Comparison of ENCODE assay signal across 26 mouse cellular contexts in genomic region chr19:25006686-25007085, GRCm38 (mm10). TPM values are rescaled to one million over a fixed set of nuclear protein-coding genes. Genes with fewer than 3 reads are reported as not detected.
DNase-seq lines count a peak whose midpoint lies in the region; ATAC-seq and TF ChIP-seq lines count a peak whose summit lies in the region.
"Had no signal": no experiment of that assay in that cellular context is flagged by ENCODE, and none has a peak within 500 bp of the region (broad histone marks: within the 10 kb centered on the region; RNA-seq: fewer than 3 reads in every experiment).

No protein-coding gene starts in this region.

- no peak for TF ChIP-seq EP300 in lung, postnatal 0 days (IDR thresholded peaks at IDR 0.05)

- H3K27ac ChIP-seq in lung, postnatal 0 days (ENCODE audit: low read length), result no peak overlapping the region
- H3K27ac ChIP-seq: embryonic facial prominence, embryonic 10.5 days; embryonic facial prominence, embryonic 13.5 days; forebrain, embryonic 10.5 days; forebrain, embryonic 13.5 days; gastrocnemius, adult 2 months; hindbrain, embryonic 12.5 days; hindbrain, embryonic 15.5 days had no signal

- WGBS in lung, postnatal 0 days, result 82% methylated on average over 1 of the region's 1 CpGs

- DNase-seq in lung, postnatal 0 days (ENCODE audit: low spot score), result peak; percentile 7
- DNase-seq in lung, postnatal 14 days, result no peak
- no peak for DNase-seq in left cerebral cortex, adult 8-10 months (ENCODE audit: low spot score in 2 of 2)
- DNase-seq: adrenal gland, postnatal 10 days; adrenal gland, postnatal 36 days; cerebellum, adult 11 months; cerebellum, adult 2 months; cerebellum, adult 9-11 months; cerebellum, postnatal 25 days; embryo, embryonic 11 days; gastrocnemius, adult 2 months; gastrocnemius, postnatal 14 days had no signal

- no peaks in the 10 kb centered on the region for H3K4me1 ChIP-seq in lung, postnatal 0 days (ENCODE audit: insufficient read depth, low read depth, low read length)
- H3K4me1 ChIP-seq: embryonic facial prominence, embryonic 10.5 days; forebrain, embryonic 10.5 days; hindbrain, embryonic 12.5 days had no signal

- no peaks in the 10 kb centered on the region for H3K9me3 ChIP-seq in lung, postnatal 0 days (ENCODE audit: low read length)
- H3K9me3 ChIP-seq: embryonic facial prominence, embryonic 10.5 days; embryonic facial prominence, embryonic 13.5 days; forebrain, embryonic 10.5 days; forebrain, embryonic 13.5 days; G1E; hindbrain, embryonic 12.5 days; hindbrain, embryonic 15.5 days had no signal

- no peak overlapping the region for H3K4me2 ChIP-seq in lung, postnatal 0 days (replicated peaks; ENCODE audit: low read depth, low read length)
- H3K4me2 ChIP-seq: embryonic facial prominence, embryonic 13.5 days; forebrain, embryonic 13.5 days; heart, embryonic 11.5 days; hindbrain, embryonic 12.5 days; hindbrain, embryonic 15.5 days had no signal

- no peaks in the 10 kb centered on the region for H3K36me3 ChIP-seq in lung, postnatal 0 days (ENCODE audit: insufficient read depth, low read length)
- H3K36me3 ChIP-seq: embryonic facial prominence, embryonic 10.5 days; embryonic facial prominence, embryonic 13.5 days; forebrain, embryonic 10.5 days; G1E; hindbrain, embryonic 12.5 days; hindbrain, embryonic 15.5 days had no signal

- no peak overlapping the region for H3K9ac ChIP-seq in lung, postnatal 0 days (replicated peaks; ENCODE audit: low read depth)
- H3K9ac ChIP-seq: embryonic facial prominence, embryonic 13.5 days; forebrain, embryonic 13.5 days; hindbrain, embryonic 12.5 days; hindbrain, embryonic 15.5 days had no signal

- ATAC-seq in lung, postnatal 0 days, result no peak
- peak; percentile 36 for ATAC-seq in granulocyte monocyte progenitor cell, adult 5-6 weeks (replicated peaks; ENCODE audit: poor library complexity, severe bottlenecking)
- ATAC-seq in monocyte, adult 5-6 weeks (replicated peaks; ENCODE audit: insufficient number of reproducible peaks, low FRiP score, low TSS enrichment, poor library complexity, severe bottlenecking), result peak; percentile 49; the same call in 1 of the 2 replicates
- ATAC-seq in erythroblast, adult 5-6 weeks (replicated peaks; ENCODE audit: low FRiP score, poor library complexity, severe bottlenecking), result no peak
- ATAC-seq: forebrain, embryonic 13.5 days; forebrain, embryonic 16.5 days; intestine, postnatal 0 days; Patski had no signal

- no peak for TF ChIP-seq CTCF in lung, postnatal 0 days (IDR thresholded peaks at IDR 0.05)

- H3K4me3 ChIP-seq in lung, postnatal 0 days (ENCODE audit: low read depth, low read length), result no peak overlapping the region
- H3K4me3 ChIP-seq: embryonic facial prominence, embryonic 10.5 days; embryonic facial prominence, embryonic 13.5 days; forebrain, embryonic 10.5 days; forebrain, embryonic 13.5 days; gastrocnemius, adult 2 months; hindbrain, embryonic 12.5 days; hindbrain, embryonic 15.5 days had no signal

- H3K27me3 ChIP-seq in lung, postnatal 0 days (replicated peaks; ENCODE audit: insufficient read depth, low read length), result no peaks in the 10 kb centered on the region; the same call in 1 of the 2 replicates

RNA-seq across cellular contexts. Expression of gene Dock8, which starts 7.4 kb away (rescaled TPM):
- 8.1 and 9.7 TPM in 2 replicates for polyA plus RNA-seq in lung, postnatal 0 days (2015; fragmentation: Nextera tagmentation; extraction: Ambion mirVana)
- total RNA-seq in granulocyte monocyte progenitor cell, adult 5-6 weeks (2014; fragmentation: Nextera tagmentation), result 100 and 126 TPM in 2 replicates
- total RNA-seq in granulocyte monocyte progenitor cell, adult 5-6 weeks (2017), result 46.1 and 58.8 TPM in 2 replicates
- total RNA-seq in monocyte, adult 5-6 weeks (2017), result 92.8 to 147 TPM (median 110 TPM) in 3 replicates
- 1 to 10 TPM; 3.2 to 9.1 (median 4.0) TPM for total RNA-seq in left cerebral cortex, adult 8-10 months (2022)
- 31.9 and 33.2 TPM in 2 replicates for total RNA-seq in erythroblast, adult 5-6 weeks (2015; ENCODE audit: low replicate concordance)
- 14.4 and 22.0 TPM in 2 replicates for total RNA-seq in erythroblast, adult 5-6 weeks (2017; ENCODE audit: low replicate concordance)

RNA-seq across cellular contexts. Expression of gene Cbwd1, which starts 45.3 kb away (rescaled TPM):
- polyA plus RNA-seq in lung, postnatal 0 days (2015; fragmentation: Nextera tagmentation; extraction: Ambion mirVana), result 14.6 and 15.6 TPM in 2 replicates
- total RNA-seq in granulocyte monocyte progenitor cell, adult 5-6 weeks (2014; fragmentation: Nextera tagmentation), result 5.3 and 14.2 TPM in 2 replicates
- total RNA-seq in granulocyte monocyte progenitor cell, adult 5-6 weeks (2017), result 24.6 and 37.7 TPM in 2 replicates
- total RNA-seq in monocyte, adult 5-6 weeks (2017), result 10.2 to 30.6 TPM (median 17.2 TPM) in 3 replicates
- total RNA-seq in left cerebral cortex, adult 8-10 months (2022), result 10 to 100 TPM; 12.2 to 15.8 (median 15.3) TPM
- 1.5 and 14.4 TPM in 2 replicates for total RNA-seq in erythroblast, adult 5-6 weeks (2015; ENCODE audit: low replicate concordance)
- total RNA-seq in erythroblast, adult 5-6 weeks (2017; ENCODE audit: low replicate concordance), result 6.2 and 12.4 TPM in 2 replicates

Comparison
In these comparisons a context has a peak if more than half of its experiments do, and no peak if none do; other contexts are left out.
1. ATAC-seq: peak in granulocyte monocyte progenitor cell, adult 5-6 weeks (single experiment) and monocyte, adult 5-6 weeks (single experiment); none in lung, postnatal 0 days (single experiment) and erythroblast, adult 5-6 weeks (single experiment).